Mouse (Mus musculus) kidney, postnatal 14 days (tissue): ENCODE results near the gene Dapk2.

ENCODE experiments used
- DNase-seq: peaks from one replicate; pipeline ENCODE4 v3.0.0; 2022; ENCODE audit warnings: mixed read lengths

The Dapk2 gene

DNA sequence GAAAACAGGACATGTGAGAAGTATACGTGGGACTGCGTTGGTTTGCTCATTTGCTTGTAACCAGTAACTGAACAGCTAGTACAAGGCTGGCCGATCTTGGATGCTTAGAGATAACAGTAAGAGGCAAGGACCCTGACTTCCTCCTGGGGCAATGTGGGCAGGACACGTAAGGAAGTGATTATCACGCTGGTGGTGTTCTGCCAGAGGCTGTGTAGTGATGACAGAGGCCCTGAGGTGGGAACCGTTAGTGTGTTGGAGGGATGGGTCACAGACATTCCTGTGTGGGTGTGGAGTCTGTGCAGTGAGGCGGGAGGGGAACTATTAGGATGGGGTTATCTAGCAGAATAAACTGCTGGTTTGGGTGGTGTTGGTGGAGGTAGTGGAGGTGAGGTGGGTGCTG is 81.2 kb downstream of the Dapk2 start:
- no peak for DNase-seq

DNA sequence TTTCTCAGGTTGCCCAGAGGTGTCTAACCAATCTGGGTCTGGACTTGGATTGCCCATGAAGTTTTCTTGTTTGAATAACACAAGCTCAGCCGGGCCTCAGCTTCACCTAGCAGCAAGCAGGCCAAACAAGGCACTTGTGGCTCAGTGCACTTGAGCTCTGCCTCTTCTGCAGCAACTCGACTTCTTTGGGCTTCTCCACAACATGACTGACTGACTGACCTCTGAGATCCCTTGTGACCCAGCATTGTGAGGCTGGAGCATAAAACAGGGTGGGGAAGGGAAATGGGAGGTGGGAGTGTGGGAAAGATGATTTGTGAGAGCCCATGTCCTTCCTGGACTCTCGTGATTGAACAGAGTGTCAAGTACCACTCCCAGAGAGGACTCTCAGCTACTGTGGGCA is 81.7 kb downstream of the Dapk2 start:
- no peak for DNase-seq

DNA sequence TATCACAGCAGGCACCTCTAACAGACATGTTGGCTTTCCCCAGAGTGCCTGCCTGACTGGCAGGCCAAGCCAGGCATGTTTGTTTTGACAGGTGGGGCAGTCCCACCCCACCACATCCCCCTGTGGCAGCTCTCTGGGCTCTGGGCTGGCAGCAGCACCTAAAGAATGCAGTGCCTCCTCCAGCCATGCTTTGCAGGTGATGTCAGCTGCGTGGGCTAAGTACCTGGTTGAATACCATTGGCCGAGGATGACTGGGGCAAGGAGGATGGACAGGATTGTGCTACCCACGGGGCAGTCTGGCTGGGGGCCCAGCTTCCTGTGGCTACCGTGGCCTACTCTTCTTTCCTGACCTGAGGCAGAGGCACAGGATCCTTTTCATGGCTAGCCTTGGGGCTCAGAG is 82.5 kb downstream of the Dapk2 start:
- no peak for DNase-seq

DNA sequence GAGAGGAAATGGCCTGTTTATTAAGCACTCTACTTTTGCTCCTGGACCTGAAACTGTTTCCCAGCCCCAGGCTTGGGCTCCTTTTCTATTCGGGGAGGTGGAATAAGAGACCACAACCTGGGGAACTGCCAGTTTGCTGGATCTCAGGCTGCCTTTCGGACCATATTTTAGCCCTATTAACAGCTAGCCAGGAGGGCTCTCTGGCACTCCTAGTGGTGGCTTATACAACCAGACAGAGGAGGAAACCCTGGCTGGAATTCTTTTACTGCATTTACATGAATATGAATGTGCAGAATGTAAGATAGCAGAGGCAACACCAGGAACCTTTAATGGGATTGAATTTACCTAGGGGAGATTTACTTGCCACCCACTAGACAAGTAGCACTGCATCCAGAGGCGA is 83.0 kb downstream of the Dapk2 start:
- peak; percentile 47 for DNase-seq

DNA sequence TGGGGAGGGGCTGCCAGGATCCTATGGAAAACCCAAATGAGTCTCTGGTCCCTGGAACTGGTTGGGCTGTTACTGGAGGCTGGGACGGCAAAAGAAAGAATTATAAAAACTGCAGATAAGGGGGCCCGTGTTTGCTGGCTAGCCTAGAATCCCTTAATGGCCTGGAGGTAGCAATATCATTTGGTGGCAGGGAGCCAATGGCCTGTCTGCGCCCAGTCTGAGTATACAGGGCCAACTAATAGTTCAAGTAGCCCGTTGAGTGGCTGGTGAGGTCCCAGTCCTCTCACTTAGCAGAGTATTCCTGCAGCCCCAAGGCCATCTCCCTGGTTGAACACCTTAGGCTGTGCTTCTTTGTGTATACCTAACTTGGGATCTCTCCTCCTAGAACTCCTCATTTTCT is 83.7 kb downstream of the Dapk2 start:
- no peak for DNase-seq

DNA sequence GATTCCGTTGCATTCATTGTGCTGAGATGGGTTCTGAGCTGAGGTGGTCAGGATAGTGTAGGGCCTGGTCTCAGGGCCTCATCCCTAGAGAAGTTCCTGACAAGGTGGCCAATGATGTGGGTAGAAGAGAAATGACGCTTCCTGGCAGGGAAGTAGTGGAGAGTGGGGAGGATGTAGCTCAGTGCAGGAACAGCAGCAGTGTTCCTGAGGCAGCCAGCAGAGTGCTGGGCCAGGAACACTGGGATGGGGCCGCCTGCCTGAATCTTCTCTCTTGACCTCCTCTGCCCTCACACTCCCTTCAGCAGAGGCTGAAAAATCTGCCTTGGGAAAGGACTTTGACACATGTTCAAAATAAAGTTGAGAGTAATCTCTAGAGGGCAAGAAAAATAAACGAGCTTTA is 85.2 kb downstream of the Dapk2 start:
- DNase-seq = peak; percentile 68

DNA sequence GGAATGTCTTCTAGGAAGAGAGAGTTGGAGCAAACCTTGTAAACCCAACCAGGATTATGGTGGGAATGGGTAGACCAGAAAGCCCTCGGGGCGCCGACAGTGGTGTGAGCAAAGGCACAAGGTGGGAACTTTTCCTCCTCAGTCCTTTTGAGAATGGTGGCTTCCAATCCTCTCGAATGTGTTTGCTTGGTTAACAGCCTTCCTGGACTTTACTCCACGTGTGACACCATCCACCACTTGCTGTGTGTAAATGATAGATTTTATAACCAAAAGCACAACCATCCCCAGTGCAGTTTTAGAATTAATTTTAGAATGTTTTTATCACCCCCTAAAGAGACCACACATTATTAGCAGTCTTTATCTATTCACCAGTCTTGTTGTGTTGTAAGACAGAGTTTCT is 86.1 kb downstream of the Dapk2 start:
- no peak for DNase-seq

DNA sequence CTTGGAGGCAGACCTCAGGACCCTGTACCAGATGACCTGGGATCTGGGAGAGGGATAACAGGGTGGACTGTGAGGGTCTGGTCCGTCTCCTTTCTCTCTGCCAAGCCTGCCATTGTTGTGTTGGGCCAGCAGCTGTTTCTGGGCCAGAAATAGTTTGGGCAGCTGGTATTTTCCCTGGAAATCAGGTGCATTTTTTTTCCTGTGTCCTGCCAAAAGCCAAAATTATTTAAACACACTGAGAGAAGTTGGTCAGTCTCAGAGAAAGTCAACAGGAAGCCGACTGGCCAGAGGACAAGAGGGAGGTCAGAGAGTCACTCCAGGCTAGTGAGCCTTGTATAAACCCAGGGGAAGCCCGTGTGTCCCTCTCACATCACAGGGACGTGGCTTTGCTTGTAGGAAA is 87.7 kb downstream of the Dapk2 start:
- peak; percentile 71 for DNase-seq

DNA sequence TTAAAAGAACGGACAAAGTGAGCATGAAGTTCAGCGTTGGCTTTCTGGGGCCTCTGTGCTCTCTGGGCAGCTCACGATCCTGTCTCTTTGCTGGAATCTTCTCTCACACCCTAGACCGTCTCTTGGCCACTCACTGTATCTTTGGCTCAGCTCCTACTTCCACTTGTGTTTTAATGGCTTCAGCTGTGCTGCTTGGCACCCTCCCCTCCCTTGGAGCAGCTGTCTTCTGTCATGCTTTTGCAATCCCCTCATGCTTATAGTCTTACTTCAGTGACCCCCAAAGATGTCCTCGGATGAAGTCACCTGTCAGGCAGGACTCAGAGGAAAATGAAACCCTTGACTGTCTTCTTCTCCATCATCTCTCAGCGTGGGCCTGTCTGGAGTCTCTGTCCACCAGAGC is 91.3 kb downstream of the Dapk2 start:
- peak; percentile 66 for DNase-seq

DNA sequence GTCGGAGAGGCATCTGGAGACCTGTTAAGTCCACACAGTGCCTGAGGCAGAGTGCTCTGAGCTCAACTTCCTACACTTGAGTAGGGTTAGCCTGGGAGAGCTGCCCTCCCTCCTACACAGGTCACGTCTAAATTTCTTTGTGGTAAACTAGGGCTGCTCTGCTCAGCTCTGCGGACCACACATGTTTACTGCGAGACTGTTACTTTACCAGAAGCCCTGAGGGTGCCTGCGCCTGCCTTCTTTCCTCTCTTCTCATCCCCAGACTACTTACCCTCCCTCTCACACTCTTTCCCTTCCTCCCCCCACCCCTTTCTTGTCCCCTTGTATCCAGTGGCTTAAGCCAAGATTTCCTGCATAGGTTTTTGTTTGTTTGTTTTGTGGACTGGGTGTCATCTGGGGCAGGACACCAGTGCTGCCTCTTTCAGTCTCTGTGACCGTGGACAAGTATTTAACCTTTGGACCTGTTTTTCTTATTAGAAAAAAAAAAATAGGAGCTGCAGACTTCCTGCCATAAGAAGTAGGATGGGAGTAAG is 93.2 kb downstream of the Dapk2 start:
- DNase-seq = peak; percentile 57

DNA sequence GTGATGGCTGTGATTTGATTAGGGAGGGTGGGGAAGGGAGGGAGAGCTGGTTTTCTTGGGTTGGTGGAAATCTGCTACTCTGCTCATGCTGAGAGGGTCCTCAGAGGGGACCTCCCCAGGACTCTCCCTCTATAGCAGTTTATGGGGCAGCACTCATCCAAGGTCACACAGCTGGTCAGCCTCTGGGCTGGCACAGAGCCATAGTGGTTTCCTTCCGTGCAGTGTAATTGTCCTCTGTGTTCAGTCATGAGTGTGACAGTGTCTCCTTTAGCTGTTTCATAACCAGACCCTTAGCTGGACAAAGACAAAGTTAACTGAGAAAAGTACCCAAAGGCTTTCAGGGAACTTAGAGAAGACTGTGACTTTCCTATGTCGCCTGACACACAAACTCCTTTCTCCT is 103.7 kb downstream of the Dapk2 start:
- DNase-seq = no peak

DNA sequence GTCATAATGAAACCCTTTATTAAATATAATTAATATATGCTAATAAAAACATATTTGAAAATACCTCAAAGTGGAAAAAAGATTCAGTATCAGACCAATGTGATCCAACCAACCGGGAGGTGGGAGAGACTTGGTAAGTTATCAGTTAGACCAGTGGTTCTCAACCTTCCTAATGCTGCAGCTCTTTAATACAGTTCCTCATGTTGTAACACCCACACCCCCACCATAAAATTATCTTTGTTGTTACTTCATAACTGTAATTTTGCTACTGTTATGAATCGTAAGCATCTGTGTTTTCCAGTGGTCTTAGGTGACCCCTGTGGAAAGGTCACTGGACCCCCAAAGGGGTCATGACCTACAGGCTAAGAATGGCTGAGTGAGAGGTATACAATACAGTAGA is 105.7 kb downstream of the Dapk2 start:
- DNase-seq = no peak

DNA sequence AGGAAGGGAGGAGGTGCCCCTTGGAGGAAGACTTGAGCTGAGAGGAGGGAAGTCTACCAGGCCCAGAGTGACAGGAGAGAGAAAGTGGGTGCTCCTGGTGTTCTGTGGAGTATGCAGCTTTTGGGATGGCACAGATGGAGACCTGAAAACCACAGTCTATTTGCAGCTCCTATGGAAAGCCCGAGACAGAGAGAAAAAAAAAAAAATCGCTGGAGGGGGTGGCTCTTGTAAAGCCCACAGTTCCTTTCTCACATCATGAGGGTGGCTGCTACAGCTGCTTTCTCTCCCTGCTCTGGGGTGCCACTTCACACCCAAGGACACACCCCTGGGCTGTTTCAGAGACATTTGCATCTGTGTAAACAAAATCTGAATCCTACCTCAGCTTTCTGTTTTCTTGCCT is 107.6 kb downstream of the Dapk2 start:
- DNase-seq = no peak

DNA sequence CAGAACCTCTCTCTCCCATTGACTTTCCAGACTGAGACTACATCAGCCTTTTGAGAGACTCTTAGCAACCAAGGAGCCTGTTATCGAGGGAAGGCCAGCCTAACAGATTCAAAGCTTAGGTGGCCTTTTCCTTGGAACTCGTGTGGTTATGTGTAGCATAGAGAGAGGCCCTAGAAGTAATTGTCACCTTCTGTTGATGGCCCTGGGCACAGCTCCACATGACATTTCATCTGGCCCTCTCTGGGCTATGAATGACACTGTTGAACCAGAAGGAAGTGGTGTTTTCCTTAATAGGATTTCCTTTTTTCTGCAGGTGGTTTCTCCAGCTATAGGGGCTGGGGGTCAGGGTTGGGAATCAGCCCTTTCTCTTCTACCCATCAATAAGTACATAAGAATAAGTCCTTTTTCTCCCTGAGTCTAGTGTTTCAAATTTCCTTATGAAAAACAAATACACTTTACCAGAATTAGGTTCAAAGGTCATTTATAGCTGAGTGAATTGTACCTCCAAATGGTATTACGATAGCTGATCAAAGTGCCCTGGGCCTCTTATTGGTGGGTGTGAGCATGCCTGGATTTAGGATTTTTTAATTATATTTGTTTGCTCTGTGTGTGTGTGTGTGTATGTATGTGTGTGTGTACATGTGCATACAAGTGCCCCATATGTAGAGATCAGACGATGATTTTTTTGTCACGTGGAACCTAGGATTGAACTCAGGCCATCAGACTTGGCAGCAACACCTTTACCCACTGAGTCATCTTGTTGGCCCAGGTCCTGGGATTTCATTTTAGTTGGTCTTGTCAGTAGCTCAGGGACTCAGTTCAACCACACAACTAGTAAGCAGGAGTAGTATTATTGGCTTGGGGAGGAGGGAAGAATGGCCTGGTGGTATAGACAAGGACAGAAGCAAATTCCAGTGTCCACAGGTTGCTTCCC is 108.5 kb downstream of the Dapk2 start:
- DNase-seq = no peak

DNA sequence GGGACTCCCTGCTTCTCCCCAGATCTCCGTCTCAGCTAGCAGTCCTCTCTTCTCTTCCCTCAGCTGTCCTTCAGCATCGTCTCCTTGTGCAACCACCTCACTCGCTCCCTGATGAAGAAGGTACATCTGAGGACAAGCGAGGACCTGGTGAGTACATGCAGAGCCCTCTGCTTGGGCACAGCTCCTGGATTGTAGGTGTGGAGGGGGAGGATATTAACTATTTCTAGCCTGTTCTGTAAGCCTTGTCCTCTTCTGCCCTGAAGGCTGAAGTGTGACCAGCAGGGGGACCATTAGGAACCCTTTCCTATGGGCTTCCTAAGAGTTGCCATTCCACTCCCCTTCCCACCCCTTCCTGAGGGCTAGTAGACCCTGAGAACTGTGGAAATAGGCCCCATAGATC is 110.8 kb downstream of the Dapk2 start:
- no peak for DNase-seq

DNA sequence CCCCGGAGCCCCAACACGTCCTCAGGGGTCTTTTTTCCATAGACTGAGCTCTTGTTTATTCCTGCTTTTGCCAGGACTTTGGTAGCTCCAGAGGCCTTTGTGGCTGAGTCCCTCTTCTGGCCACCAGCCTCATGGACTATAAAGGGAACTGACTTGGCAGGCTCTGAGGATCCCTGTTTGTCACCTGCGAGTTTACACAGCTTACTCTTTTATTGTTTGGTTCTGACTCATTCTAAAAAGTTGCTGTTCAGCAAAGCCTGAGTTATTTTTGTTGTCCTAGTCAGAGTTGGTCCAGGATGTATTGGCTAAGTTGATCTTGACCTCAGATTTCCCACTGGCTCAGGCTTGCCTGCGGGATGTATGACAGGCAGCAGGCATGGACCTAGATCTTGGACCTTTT is 112.0 kb downstream of the Dapk2 start:
- DNase-seq = peak; percentile 30

DNA sequence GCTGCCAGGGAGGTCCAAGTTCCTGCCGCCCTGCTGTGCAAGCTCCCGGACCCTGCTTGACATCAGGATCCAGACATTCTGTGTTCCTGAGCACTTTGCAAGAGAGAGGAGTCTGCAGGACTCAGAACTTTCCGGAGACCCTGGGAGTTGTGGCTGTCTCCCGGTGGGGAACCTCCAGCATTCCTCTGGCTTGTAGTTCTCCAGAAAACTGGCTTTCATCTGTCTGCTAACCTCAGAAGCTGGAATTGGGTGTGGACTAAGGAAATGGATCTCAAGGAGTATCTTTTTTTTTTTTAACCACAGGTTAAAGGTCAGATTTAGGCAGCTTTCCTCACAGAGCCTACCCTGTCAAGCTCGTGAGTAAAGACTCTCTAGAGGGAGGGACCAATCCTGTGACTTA is 113.7 kb downstream of the Dapk2 start:
- no peak for DNase-seq

DNA sequence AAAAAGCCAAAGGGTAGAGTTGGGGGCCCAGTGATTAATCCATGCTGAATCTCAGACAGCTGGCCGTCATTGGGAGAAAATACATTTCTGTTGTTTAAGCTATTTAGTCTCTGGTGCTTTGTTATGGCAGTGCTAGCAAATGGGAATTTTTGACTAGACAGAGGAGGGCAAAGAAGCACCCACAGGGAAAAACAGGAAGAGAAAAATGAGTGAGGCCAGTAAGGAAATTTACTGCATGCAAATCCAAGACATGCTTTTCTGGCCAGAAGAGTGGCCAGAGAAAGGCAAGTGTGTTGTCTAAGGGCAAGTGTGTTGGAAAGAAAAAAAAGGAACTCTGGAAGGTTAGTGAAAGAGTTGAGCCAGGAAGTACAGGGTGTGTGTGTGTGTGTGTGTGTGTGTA is 115.6 kb downstream of the Dapk2 start:
- no peak for DNase-seq

DNA sequence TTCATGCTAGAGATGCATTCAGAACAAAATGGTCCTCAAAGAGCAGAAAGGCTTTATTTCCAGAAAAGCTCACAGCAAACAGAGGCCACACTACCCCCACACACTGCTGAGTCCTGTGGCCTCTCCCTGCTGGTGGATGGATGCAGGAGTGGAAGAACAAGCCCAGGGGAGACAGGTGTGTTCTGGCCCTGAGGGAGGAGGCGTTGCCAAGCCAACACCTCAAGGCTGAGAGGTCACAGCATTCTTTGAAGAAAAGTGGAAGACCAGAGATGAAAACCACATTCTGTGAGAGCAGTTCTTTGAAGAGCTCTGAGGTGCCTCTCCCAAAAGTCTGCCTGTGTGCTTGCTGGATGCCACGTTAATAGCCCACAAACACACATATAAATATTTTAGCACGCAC is 116.6 kb downstream of the Dapk2 start:
- no peak for DNase-seq

DNA sequence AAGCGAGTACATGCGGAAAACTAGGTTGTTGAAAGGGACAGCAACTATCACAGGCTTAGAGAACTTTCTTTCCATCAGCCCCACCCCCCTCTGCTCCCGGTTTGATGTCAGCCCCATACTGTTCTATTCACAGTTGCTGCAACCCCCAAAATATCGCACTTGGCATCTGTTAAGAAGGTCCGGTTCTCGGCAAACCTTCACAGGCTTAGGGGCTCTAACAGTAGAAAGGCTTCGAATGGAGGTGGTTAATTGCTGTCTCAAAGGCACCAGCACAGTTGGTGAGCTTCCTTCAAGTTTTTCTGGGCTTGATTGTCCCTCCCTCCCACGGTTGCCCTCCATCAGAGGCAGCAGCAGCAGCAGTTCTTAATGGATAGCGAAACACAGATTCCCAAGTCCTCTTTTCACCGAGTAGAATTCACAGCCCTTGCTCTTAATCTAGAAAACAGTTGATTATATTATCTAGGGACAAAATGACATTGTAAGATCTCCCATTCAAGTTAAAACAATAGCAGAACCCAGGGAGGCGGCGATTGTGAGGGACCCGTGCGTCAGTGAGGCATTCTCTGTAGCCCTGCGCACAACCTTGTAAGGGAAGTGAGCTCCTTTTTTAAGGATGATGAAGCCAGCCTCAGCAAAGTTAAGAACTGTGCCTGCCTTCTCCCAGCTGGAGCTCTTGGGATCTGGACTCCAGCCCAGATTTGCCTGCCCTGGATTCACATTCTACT is 117.4 kb downstream of the Dapk2 start:
- peak; percentile 63 for DNase-seq

DNA sequence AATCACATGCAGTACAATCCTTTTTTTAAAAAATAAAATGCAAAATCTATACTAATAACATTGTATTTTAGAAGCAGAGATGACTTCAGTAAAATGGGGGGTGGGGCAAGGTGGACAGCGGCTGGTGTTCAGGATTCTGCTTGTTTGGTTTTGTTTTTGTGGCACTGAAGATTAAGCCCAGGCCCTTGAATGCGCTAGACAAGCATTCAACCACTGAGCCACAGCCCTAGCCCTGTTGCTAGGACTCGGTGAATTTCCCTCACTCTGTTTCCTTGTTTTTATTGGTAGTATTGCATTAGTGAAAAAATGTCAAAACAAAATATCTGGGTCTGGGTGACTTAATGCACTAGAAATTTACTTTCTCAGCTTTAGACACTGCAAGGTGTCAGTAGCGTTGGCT is 118.0 kb downstream of the Dapk2 start:
- no peak for DNase-seq

DNA sequence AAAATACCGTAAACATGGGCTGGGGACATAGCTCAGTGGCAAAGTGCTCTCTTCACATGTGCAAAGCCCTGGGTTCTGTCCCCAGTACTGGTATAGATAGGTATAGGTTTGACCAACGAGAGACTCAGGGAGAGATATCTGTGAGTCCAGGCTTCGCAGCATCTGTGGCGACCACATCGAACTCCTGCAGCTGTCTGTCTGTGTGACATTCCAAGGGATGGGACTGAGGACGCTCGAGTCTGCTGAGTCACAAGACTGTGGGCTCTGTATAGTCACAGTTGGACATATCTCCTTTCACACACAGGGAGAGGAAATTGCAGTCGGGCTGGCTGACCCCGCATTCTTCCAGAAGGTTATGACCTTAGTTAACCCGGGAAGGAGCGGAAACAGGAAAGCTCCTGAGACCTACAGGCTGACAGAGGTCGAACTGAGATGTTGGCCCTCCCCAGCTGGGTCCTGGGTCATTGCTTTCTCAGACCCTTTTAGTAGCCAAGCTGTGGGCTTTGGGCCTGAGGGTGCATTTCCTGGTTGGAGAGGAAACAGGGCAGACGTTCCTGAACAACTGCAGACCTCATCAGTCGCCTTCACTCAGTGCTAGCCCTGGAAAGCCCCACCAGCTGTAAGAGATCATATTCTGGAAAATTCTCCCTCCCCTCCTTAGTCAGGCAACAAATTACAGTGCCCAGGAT is 118.8 kb downstream of the Dapk2 start:
- peak; percentile 90 for DNase-seq

DNA sequence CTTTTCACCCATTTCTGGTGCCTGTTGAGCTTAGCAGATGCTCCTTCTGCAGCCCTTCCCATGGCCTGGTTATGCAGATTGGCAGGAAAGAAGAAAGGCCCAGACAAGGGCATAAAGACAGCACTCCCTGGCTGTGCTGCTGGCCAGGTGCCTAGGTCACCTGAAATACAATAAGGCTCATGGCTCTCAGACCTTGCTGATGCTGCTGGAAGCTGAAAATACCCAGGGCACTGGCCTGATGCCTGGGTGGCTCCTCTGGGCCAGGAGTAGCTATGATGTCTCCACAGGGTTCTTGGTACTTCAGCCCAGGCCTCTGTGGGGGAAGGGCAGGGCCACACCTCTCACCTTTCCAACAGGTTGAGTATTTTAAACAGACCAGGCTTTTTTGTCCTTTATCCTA is 121.6 kb downstream of the Dapk2 start:
- no peak for DNase-seq

DNA sequence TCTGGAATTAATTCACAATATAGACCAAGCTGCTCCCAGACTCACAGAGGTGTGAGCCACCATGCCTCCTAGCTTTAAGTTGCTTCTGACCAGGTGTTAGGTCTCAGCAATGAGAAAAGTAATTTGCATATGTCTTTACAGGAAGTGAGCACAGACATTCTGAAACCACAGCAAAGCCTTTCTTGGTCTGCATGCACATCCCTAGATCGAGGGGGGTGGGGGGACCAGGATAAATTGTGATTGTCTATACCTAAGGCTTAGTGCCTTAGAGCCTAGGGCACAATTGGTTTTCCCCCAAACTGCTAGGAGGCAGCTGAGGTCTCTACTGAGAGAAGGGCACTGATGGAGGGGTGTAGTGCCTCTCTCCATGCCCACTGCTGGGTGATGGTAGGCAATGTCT is 122.5 kb downstream of the Dapk2 start:
- DNase-seq = no peak
